Mouse (Mus musculus): ENCODE data around the gene Clasp1. TPM values are rescaled to one million over a fixed set of nuclear protein-coding genes. Genes with fewer than 3 reads are reported as not detected.

Gene Clasp1
- polyA plus RNA-seq, 1 experiment from 2014 or later: 98.6 TPM

Other genes starting within 250 kb of the Clasp1 start
- 0.27 and 0.38 TPM in 2 replicates for gene Gm29106, start 212.5 kb upstream of the Clasp1 start, polyA plus RNA-seq (2014; fragmentation: Nextera tagmentation; extraction: Ambion mirVana)
- gene Tsn, start 77.3 kb upstream of the Clasp1 start, polyA plus RNA-seq (2014; fragmentation: Nextera tagmentation; extraction: Ambion mirVana): 382 and 397 TPM in 2 replicates
- gene Nifk, start 67.2 kb upstream of the Clasp1 start, polyA plus RNA-seq (2014; fragmentation: Nextera tagmentation; extraction: Ambion mirVana): 96.2 and 97.1 TPM in 2 replicates
- 0.08 and 0.12 TPM in 2 replicates for gene Tfcp2l1, start 238.9 kb downstream of the Clasp1 start, polyA plus RNA-seq (2014; fragmentation: Nextera tagmentation; extraction: Ambion mirVana)

Data from neural tube, embryonic 11.5 days (tissue).